Mouse (Mus musculus) kidney, postnatal 0 days (tissue): Measurements from ENCODE around the gene Fkbp1b. TPM values are rescaled to one million over a fixed set of nuclear protein-coding genes. Genes with fewer than 3 reads are reported as not detected.

Source experiments
- ATAC-seq: fragments of 200-750 bp; cut with Nextera tagmentation; replicated peaks from 2 replicates; pipeline ENCODE4 v1.8.0; 2017; ENCODE audit warnings: low read depth, moderate number of reproducible peaks, moderate TSS enrichment, moderate library complexity; ENCODE audit not compliant: low FRiP score
- DNase-seq: peaks from one replicate; pipeline ENCODE4 v3.0.0-alpha.2; 2016; ENCODE audit warnings: low spot score
- H3K27ac ChIP-seq: fragments of 300-500 bp; sonication (generic); 2 replicates; pipeline ENCODE4 v1.5.1; 2014; ENCODE audit warnings: mild to moderate bottlenecking
- H3K27me3 ChIP-seq: fragments of 300-500 bp; sonication (generic); 2 replicates; pipeline ENCODE4 v1.6.1; 2014; ENCODE audit warnings: low read length, mixed read lengths; ENCODE audit not compliant: insufficient read depth
- H3K36me3 ChIP-seq: fragments of 300-500 bp; sonication (generic); 2 replicates; pipeline ENCODE4 v1.6.1; 2014; ENCODE audit warnings: low read length, mixed read lengths; ENCODE audit not compliant: insufficient read depth
- H3K4me1 ChIP-seq: fragments of 300-500 bp; sonication (generic); replicated peaks from 2 replicates; pipeline ENCODE4 v1.6.1; 2014; ENCODE audit warnings: antibody characterized with exemption, low read length, mixed read lengths; ENCODE audit not compliant: insufficient read depth
- H3K4me2 ChIP-seq: fragments of 300-500 bp; sonication (generic); 2 replicates; pipeline ENCODE4 v1.6.1; 2014; ENCODE audit warnings: mild to moderate bottlenecking, low read length, moderate library complexity, mixed read lengths
- H3K4me3 ChIP-seq: fragments of 300-500 bp; sonication (generic); replicated peaks from 2 replicates; pipeline ENCODE4 v1.5.1; 2014; ENCODE audit warnings: low read depth, low read length
- H3K9ac ChIP-seq: fragments of 300-500 bp; sonication (generic); 2 replicates; pipeline ENCODE4 v1.6.1; 2014; ENCODE audit warnings: low read depth, low read length
- H3K9me3 ChIP-seq: fragments of 300-500 bp; sonication (generic); replicated peaks from 2 replicates; pipeline ENCODE4 v1.6.1; 2016; ENCODE audit warnings: low read length, inconsistent platforms, mixed read lengths
- CTCF ChIP-seq: IDR thresholded peaks from 2 replicates; pipeline ENCODE4 v1.5.1; 2016; ENCODE audit warnings: antibody characterized with exemption, low read depth, mild to moderate bottlenecking, moderate library complexity
- WGBS: fragments of 180-500 bp; shearing (Covaris S2); extraction: QIAGEN DNeasy Blood & Tissue Kit; methylation state at CpG from one replicate; pipeline ENCODE4 v1.1.7; 2014; 5-methylcytosine and 5-hydroxymethylcytosine counted together
- polyA plus RNA-seq: library from polyadenylated mRNA; unstranded; fragments of >200 nt; fragmentation: Nextera tagmentation; extraction: Ambion mirVana; gene quantifications from 2 replicates; pipeline ENCODE4 v1.2.1, GENCODE M21; 2015

Fkbp1b gene
- polyA plus RNA-seq, 1 experiment from 2014 or later = 8.8 TPM

DNA sequence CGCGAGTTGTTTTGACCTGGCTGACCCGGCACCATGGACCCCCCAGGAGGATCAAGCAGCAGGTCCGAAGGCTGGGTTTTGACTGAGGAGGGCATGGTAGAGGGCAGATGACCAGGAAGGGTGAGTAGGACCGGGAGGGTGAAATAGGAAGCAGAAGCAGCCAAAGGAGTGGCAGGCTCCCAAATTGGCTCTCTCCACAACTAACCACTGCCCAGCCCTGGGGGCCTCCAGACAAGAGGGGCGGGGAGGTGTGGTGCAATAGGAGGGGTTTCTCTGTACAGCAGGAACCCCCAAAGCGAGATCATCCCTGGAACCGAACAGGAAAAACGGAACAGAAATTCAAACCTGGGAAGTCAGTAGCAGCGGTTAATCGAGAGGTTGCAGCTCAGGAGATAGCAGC, 650 bp downstream of the Fkbp1b start:
- peak overlapping the region; percentile 67 for H3K4me3 ChIP-seq
- DNase-seq = no peak
- peak overlapping the region; percentile 96 for H3K4me2 ChIP-seq
- no peak for ATAC-seq
- H3K9me3 ChIP-seq = no peaks in the 10 kb centered on the region
- no peak overlapping the region for H3K27ac ChIP-seq
- no peaks in the 10 kb centered on the region for H3K27me3 ChIP-seq
- H3K4me1 ChIP-seq = 0 out of 2 replicates have a peak, but pooled peaks cover 13% of the 10 kb centered on the region
- WGBS = under 1% methylated on average over 11 of the region's 11 CpGs
- no peak for TF ChIP-seq CTCF
- H3K36me3 ChIP-seq = no peaks in the 10 kb centered on the region
- peak overlapping the region; percentile 64 for H3K9ac ChIP-seq

DNA sequence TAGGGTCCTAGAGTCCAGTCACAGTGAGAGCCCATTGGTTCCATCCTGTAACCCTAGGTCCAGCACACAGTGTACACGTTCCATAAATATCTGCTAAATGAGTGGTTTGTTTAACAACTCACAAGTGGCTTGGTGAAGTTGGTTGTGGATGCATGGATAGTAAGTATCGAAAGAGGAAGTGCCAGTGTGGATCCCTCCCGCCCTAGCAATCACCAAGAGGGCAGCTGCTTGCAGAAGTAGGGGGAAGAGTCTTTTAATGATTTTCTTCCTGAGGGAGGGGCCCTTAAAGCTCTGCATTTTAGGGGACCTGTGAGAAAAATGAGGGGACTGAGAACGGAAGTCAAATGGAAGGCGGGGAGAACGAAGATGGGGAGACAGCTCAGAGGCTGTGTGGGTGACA, 1.4 kb downstream of the Fkbp1b start:
- H3K36me3 ChIP-seq = no peaks in the 10 kb centered on the region
- no peak for ATAC-seq
- H3K4me3 ChIP-seq = no peak overlapping the region
- no peaks in the 10 kb centered on the region for H3K27me3 ChIP-seq
- H3K27ac ChIP-seq = no peak overlapping the region
- TF ChIP-seq CTCF = no peak
- no peak overlapping the region for H3K9ac ChIP-seq
- H3K4me1 ChIP-seq = 0 out of 2 replicates have a peak, but pooled peaks cover 13% of the 10 kb centered on the region
- no peaks in the 10 kb centered on the region for H3K9me3 ChIP-seq
- DNase-seq = no peak
- 0 out of 2 replicates have a peak overlapping the region, but pooled peaks have one; percentile 96 for H3K4me2 ChIP-seq
- 55% methylated on average over 6 of the region's 6 CpGs for WGBS

DNA sequence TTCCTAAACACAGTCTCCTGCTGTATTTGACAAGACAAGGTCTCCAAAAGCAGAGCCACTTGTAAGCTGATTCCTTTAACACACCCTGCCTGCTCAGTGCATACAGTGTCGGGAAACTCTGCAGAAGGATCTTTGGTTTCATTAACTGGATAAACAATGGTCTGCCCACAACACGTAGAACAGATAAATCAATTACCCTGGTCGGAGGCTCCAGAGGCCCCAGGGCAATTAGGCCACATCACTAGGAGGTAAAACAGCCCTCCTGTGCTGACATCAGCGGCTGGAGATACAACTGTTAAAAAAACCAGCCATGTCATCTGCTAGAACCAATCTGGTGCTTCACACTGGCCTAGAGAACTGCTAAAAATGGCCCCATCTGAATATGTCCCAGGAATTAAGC, 4.4 kb downstream of the Fkbp1b start:
- Histone ChIP-seq H3K4me1 (0 out of 2 replicates have a peak, but pooled peaks cover 8% of the 10 kb centered on the region), H3K36me3 (0 out of 2 replicates have a peak, but pooled peaks cover 2% of the 10 kb centered on the region), H3K9ac (no peak overlapping the region), H3K4me2 (no peak overlapping the region), H3K27ac (no peak overlapping the region), H3K4me3 (no peak overlapping the region), H3K27me3 (no peaks in the 10 kb centered on the region), H3K9me3 (no peaks in the 10 kb centered on the region)
- no peak for ATAC-seq
- no peak for DNase-seq
- WGBS = 15% methylated on average over 4 of the region's 4 CpGs
- TF ChIP-seq CTCF = no peak

DNA sequence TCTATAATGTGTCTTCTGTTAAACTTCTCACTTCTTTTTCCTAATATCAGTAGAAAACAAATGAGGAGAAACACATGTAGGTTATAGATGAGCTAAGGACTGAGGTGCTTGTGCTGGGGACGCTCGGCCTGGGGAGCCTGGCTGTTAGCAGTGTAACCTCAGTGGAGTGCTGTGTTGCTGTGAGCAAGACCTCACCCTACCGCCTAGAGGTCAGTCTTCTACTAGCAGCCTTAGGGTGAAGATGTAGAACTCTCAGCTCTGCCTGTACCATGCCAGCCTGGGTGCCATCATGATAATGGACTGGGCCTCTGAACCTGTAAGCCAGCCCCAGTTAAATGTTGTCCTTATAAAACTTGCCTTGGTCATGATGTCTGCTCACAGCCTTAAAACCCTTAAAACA, 14.1 kb downstream of the Fkbp1b start:
- DNase-seq (no peak), ATAC-seq (no peak)
- H3K4me2 ChIP-seq = no peak overlapping the region
- no peaks in the 10 kb centered on the region for H3K9me3 ChIP-seq
- 74% methylated on average over 3 of the region's 3 CpGs for WGBS
- no peaks in the 10 kb centered on the region for H3K27me3 ChIP-seq
- no peaks in the 10 kb centered on the region for H3K4me1 ChIP-seq
- no peak overlapping the region for H3K4me3 ChIP-seq
- TF ChIP-seq CTCF = no peak
- H3K9ac ChIP-seq = no peak overlapping the region
- no peak overlapping the region for H3K27ac ChIP-seq
- H3K36me3 ChIP-seq = peaks cover 33% of the 10 kb centered on the region

DNA sequence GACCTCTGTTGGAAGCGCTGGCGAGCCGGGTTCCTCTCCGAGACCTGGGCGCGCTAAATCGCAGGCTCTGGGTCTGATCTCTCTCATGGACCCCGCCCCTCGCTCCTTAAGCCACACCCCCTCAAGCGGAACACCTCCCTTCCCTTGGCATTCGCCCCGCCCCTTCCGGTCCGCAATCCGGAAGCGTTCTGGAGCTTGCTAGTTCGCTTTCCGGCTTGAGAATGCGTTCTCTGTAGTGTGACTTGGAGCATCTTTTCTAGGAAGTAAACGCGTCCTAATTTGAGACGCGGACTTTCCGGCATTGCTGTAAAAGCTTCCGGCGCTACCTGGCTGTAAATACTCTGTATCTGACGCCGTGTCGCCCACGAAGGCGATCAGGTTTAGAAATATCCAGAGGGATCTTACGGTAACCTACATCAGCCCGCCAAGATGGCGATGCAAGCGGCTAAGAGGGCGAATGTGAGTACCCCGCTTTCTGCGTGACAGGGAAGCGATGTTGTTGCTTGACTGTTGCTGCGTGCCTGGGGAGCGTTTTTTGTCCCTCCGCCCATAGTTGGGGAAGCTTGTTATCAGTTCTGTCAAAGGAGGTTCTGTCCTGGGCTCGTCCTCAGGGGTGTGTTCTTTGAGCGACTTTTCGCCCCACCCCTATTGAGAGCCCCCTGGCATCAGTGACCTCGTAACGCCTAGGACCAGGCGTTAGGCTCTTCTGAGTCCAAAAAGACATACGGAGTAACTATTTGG, 23.9 kb downstream of the Fkbp1b start, which contains the start of gene Sf3b6:
Gene Sf3b6 (plus strand): TSS at position 184 of the 741 bp plus-strand sequence.
- peak; percentile 99 for ATAC-seq
- under 1% methylated on average over 49 of the region's 49 CpGs for WGBS
- Histone ChIP-seq H3K4me2 (peak within 1 kb of the TSS; percentile 92), H3K4me1 (no peaks in the 10 kb centered on the region), H3K4me3 (peak within 1 kb of the TSS; percentile 86), H3K36me3 (peaks cover 15% of the 10 kb centered on the region; the same call in 1 of the 2 replicates), H3K27ac (peak within 1 kb of the TSS; percentile 90), H3K9ac (peak within 1 kb of the TSS; percentile 77), H3K27me3 (no peaks in the 10 kb centered on the region), H3K9me3 (no peaks in the 10 kb centered on the region)
- TF ChIP-seq CTCF = no peak
- DNase-seq = peak; percentile 99

DNA sequence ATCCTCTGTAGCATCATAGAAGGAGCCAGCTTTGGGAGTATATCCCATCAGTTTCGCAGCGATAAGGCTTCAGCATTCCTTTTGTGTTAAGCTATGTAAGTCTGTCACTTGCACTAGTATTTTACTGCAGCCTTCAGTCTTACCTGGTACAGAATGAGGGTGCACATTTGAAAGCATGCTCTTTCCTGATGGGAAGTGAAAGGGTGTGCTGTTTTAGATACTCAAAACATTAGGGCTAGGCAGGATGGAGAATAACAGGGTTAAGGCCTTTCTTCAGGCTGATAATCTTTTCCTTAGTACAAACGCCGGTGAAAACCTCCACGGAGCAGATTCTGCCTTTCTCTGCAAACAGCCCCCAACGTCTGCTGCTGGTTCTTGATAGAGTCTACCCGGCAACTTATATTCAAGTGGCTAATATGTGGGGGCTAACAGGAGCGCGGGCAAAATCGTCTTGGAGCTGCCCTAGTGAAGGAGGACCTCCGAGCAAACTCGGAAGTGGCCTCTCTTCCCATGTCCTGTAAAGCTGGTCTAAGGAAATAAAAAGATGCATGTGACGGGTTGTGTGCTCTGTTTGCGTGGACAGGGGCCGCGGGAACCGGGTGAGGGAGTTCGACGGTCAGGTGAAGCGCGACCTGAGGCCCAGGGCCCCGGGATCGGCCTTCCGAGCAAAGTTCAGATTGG, 24.6 kb downstream of the Fkbp1b start:
- Histone ChIP-seq H3K4me3 (peak overlapping the region; percentile 86), H3K27me3 (no peaks in the 10 kb centered on the region), H3K4me2 (peak overlapping the region; percentile 92), H3K4me1 (no peaks in the 10 kb centered on the region), H3K36me3 (peaks cover 10% of the 10 kb centered on the region; the same call in 1 of the 2 replicates), H3K9ac (peak overlapping the region; percentile 77), H3K9me3 (no peaks in the 10 kb centered on the region), H3K27ac (peak overlapping the region; percentile 90)
- no peak for ATAC-seq
- no peak for DNase-seq
- no peak for TF ChIP-seq CTCF
- 7% methylated on average over 24 of the region's 24 CpGs for WGBS
